Mouse (Mus musculus) hindbrain, embryonic 12.5 days (tissue): ENCODE results near the gene Ndst4. TPM values are rescaled to one million over a fixed set of nuclear protein-coding genes. Genes with fewer than 3 reads are reported as not detected.

Experiments
- ATAC-seq: fragments of 200-750 bp; cut with Nextera tagmentation; 2 replicates; pipeline ENCODE4 v1.8.0; 2017; ENCODE audit warnings: moderate TSS enrichment; ENCODE audit not compliant: low FRiP score
- H3K27ac ChIP-seq: fragments of 300-500 bp; sonication (generic); 2 replicates; pipeline ENCODE4 v1.5.1; 2016; ENCODE audit warnings: mild to moderate bottlenecking
- H3K27me3 ChIP-seq: fragments of 300-500 bp; sonication (generic); 2 replicates; pipeline ENCODE4 v1.6.1; 2016; ENCODE audit warnings: mild to moderate bottlenecking
- H3K36me3 ChIP-seq: fragments of 300-500 bp; sonication (generic); 2 replicates; pipeline ENCODE4 v1.6.1; 2016; ENCODE audit warnings: mild to moderate bottlenecking
- H3K4me1 ChIP-seq: fragments of 300-500 bp; sonication (generic); 2 replicates; pipeline ENCODE4 v1.6.1; 2016
- H3K4me2 ChIP-seq: fragments of 300-500 bp; sonication (generic); replicated peaks from 2 replicates; pipeline ENCODE4 v1.6.1; 2016; ENCODE audit warnings: mild to moderate bottlenecking
- H3K4me3 ChIP-seq: fragments of 300-500 bp; sonication (generic); 2 replicates; pipeline ENCODE4 v1.5.1; 2016; ENCODE audit warnings: mild to moderate bottlenecking
- H3K9ac ChIP-seq: fragments of 300-500 bp; sonication (generic); 2 replicates; pipeline ENCODE4 v1.6.1; 2016; ENCODE audit warnings: mild to moderate bottlenecking, moderate library complexity
- H3K9me3 ChIP-seq: fragments of 300-500 bp; sonication (generic); replicated peaks from 2 replicates; pipeline ENCODE4 v1.6.1; 2016; ENCODE audit warnings: mild to moderate bottlenecking
- WGBS: fragments of 180-500 bp; shearing (Covaris S2); methylation state at CpG from one replicate; pipeline ENCODE4 v1.1.7; 2016; 5-methylcytosine and 5-hydroxymethylcytosine counted together
- polyA plus RNA-seq: library from polyadenylated mRNA; unstranded; fragments of >200 nt; fragmentation: Nextera tagmentation; extraction: Ambion mirVana; gene quantifications from 2 replicates; pipeline ENCODE4 v1.2.1, GENCODE M21; 2016

The Ndst4 gene
- polyA plus RNA-seq, 1 experiment from 2014 or later, result 1.1 TPM

- Histone ChIP-seq H3K27ac (no peak overlapping the region), H3K4me2 (no peak overlapping the region), H3K4me1 (no peaks in the 10 kb centered on the region), H3K36me3 (no peaks in the 10 kb centered on the region), H3K9ac (no peak overlapping the region), H3K4me3 (no peak overlapping the region), H3K9me3 (no peaks in the 10 kb centered on the region), H3K27me3 (no peaks in the 10 kb centered on the region)
- 87% methylated on average over 3 of the region's 3 CpGs for WGBS
- ATAC-seq, result no peak
Measured at GRCm38 (mm10) chr3:125745142-125745496, 341.2 kb downstream of the Ndst4 start.

GRCm38 (mm10) chr3:125746367-125746766 lies 342.5 kb downstream of the Ndst4 start:
- no peaks in the 10 kb centered on the region for H3K27me3 ChIP-seq
- 0 out of 2 replicates have a peak, but pooled peaks have one; percentile 52 for ATAC-seq
- 50% methylated on average over 3 of the region's 3 CpGs for WGBS

GRCm38 (mm10) chr3:125756911-125757310 lies 353.0 kb downstream of the Ndst4 start:
- 92% methylated on average over 1 of the region's 1 CpGs for WGBS
- Histone ChIP-seq H3K4me1 (no peaks in the 10 kb centered on the region), H3K27ac (no peak overlapping the region)

More at GRCm38 (mm10) chr3:125746367-125746766, 342.5 kb downstream of the Ndst4 start:
- H3K9ac ChIP-seq, result no peak overlapping the region
- H3K4me1 ChIP-seq, result no peaks in the 10 kb centered on the region
- no peaks in the 10 kb centered on the region for H3K36me3 ChIP-seq
- no peak overlapping the region for H3K27ac ChIP-seq
- H3K4me3 ChIP-seq, result no peak overlapping the region
- no peak overlapping the region for H3K4me2 ChIP-seq
- no peaks in the 10 kb centered on the region for H3K9me3 ChIP-seq

GRCm38 (mm10) chr3:125760711-125761110 lies 356.8 kb downstream of the Ndst4 start:
- H3K27ac ChIP-seq, result no peak overlapping the region
- no peak overlapping the region for H3K4me3 ChIP-seq
- H3K27me3 ChIP-seq, result no peaks in the 10 kb centered on the region
- no peaks in the 10 kb centered on the region for H3K36me3 ChIP-seq
- H3K9ac ChIP-seq, result no peak overlapping the region
- ATAC-seq, result no peak
- H3K4me2 ChIP-seq, result no peak overlapping the region
- H3K4me1 ChIP-seq, result no peaks in the 10 kb centered on the region
- H3K9me3 ChIP-seq, result no peaks in the 10 kb centered on the region

More at GRCm38 (mm10) chr3:125756911-125757310, 353.0 kb downstream of the Ndst4 start:
- Histone ChIP-seq H3K9me3 (no peaks in the 10 kb centered on the region), H3K9ac (no peak overlapping the region), H3K4me3 (no peak overlapping the region), H3K4me2 (no peak overlapping the region), H3K36me3 (no peaks in the 10 kb centered on the region), H3K27me3 (no peaks in the 10 kb centered on the region)
- ATAC-seq, result no peak
